Mouse (Mus musculus) heart, embryonic 10.5 days (tissue): ENCODE measurements around the gene Chst11. TPM values are rescaled to one million over a fixed set of nuclear protein-coding genes. Genes with fewer than 3 reads are reported as not detected.
A peak's percentile ranks its signal among the peaks of the same experiment; 100 is the strongest.

Experiments
- DNase-seq: peaks from one replicate; pipeline ENCODE4 v3.0.0-alpha.2; 2017; ENCODE audit warnings: low spot score
- H3K27ac ChIP-seq: fragments of 300-500 bp; sonication (generic); 2 replicates; pipeline ENCODE4 v1.5.1; 2016; ENCODE audit warnings: mild to moderate bottlenecking
- H3K27me3 ChIP-seq: fragments of 300-500 bp; sonication (generic); 2 replicates; pipeline ENCODE4 v1.6.1; 2016; ENCODE audit warnings: mild to moderate bottlenecking; ENCODE audit not compliant: poor library complexity, insufficient read depth, severe bottlenecking
- H3K36me3 ChIP-seq: fragments of 300-500 bp; sonication (generic); 2 replicates; pipeline ENCODE4 v1.6.1; 2016; ENCODE audit warnings: mild to moderate bottlenecking, moderate library complexity
- H3K4me1 ChIP-seq: fragments of 300-500 bp; sonication (generic); 2 replicates; pipeline ENCODE4 v1.6.1; 2016; ENCODE audit warnings: mild to moderate bottlenecking
- H3K4me3 ChIP-seq: fragments of 300-500 bp; sonication (generic); 2 replicates; pipeline ENCODE4 v1.5.1; 2016; ENCODE audit warnings: mild to moderate bottlenecking, moderate library complexity
- H3K9me3 ChIP-seq: fragments of 300-500 bp; sonication (generic); 2 replicates; pipeline ENCODE4 v1.6.1; 2016; ENCODE audit warnings: mild to moderate bottlenecking, moderate library complexity
- WGBS: fragments of 180-500 bp; shearing (Covaris S2); methylation state at CpG from one replicate; pipeline ENCODE4 v1.1.7; 2016; 5-methylcytosine and 5-hydroxymethylcytosine counted together
- polyA plus RNA-seq: library from polyadenylated mRNA; unstranded; fragments of >200 nt; fragmentation: Nextera tagmentation; extraction: Ambion mirVana; gene quantifications from 2 replicates; pipeline ENCODE4 v1.2.1, GENCODE M21; 2016

Gene Chst11
- polyA plus RNA-seq, 1 experiment from 2014 or later = 1.2 TPM

GRCm38 (mm10) chr10:83210968-83211583 lies 225.8 kb downstream of the Chst11 start:
- no peaks in the 10 kb centered on the region for H3K36me3 ChIP-seq
- peaks cover 7% of the 10 kb centered on the region for H3K4me1 ChIP-seq
- H3K27me3 ChIP-seq = no peaks in the 10 kb centered on the region
- no peak overlapping the region for H3K4me3 ChIP-seq
- no peaks in the 10 kb centered on the region for H3K9me3 ChIP-seq
- DNase-seq = no peak
- 55% methylated on average over 6 of the region's 6 CpGs for WGBS
- H3K27ac ChIP-seq = no peak overlapping the region

- Histone ChIP-seq H3K4me1 (peaks cover 13% of the 10 kb centered on the region), H3K36me3 (no peaks in the 10 kb centered on the region), H3K9me3 (no peaks in the 10 kb centered on the region), H3K27ac (no peak overlapping the region), H3K27me3 (no peaks in the 10 kb centered on the region), H3K4me3 (no peak overlapping the region)
- WGBS = 85% methylated on average over 4 of the region's 4 CpGs
- DNase-seq = no peak
These were observed 227.3 kb downstream of the Chst11 start for GRCm38 (mm10) chr10:83212618-83213017.

GRCm38 (mm10) chr10:83215559-83215958 lies 230.3 kb downstream of the Chst11 start:
- no peaks in the 10 kb centered on the region for H3K27me3 ChIP-seq
- no peak for DNase-seq
- peaks cover 13% of the 10 kb centered on the region for H3K4me1 ChIP-seq
- no peak overlapping the region for H3K27ac ChIP-seq
- H3K36me3 ChIP-seq = no peaks in the 10 kb centered on the region
- H3K4me3 ChIP-seq = no peak overlapping the region
- 69% methylated on average over 5 of the region's 5 CpGs for WGBS
- H3K9me3 ChIP-seq = no peaks in the 10 kb centered on the region

- H3K27ac ChIP-seq = no peak overlapping the region
- no peak overlapping the region for H3K4me3 ChIP-seq
- no peaks in the 10 kb centered on the region for H3K27me3 ChIP-seq
- DNase-seq = no peak
- WGBS = 35% methylated on average over 5 of the region's 5 CpGs
- H3K4me1 ChIP-seq = peaks cover 8% of the 10 kb centered on the region
- H3K9me3 ChIP-seq = no peaks in the 10 kb centered on the region
- H3K36me3 ChIP-seq = no peaks in the 10 kb centered on the region
These were observed 232.0 kb downstream of the Chst11 start for GRCm38 (mm10) chr10:83217256-83217655.

- WGBS = 71% methylated on average over 2 of the region's 2 CpGs
- Histone ChIP-seq H3K27ac (no peak overlapping the region), H3K4me1 (0 out of 2 replicates have a peak, but pooled peaks cover 6% of the 10 kb centered on the region), H3K9me3 (no peaks in the 10 kb centered on the region), H3K27me3 (no peaks in the 10 kb centered on the region), H3K4me3 (no peak overlapping the region), H3K36me3 (no peaks in the 10 kb centered on the region)
- DNase-seq = no peak
These were observed 233.5 kb downstream of the Chst11 start for GRCm38 (mm10) chr10:83218778-83219177.

GRCm38 (mm10) chr10:83219729-83220128 lies 234.4 kb downstream of the Chst11 start:
- peak; percentile 82 for DNase-seq
- Histone ChIP-seq H3K27me3 (no peaks in the 10 kb centered on the region), H3K4me1 (0 out of 2 replicates have a peak, but pooled peaks cover 6% of the 10 kb centered on the region), H3K27ac (no peak overlapping the region), H3K9me3 (no peaks in the 10 kb centered on the region), H3K4me3 (no peak overlapping the region), H3K36me3 (no peaks in the 10 kb centered on the region)
- WGBS = 29% methylated on average over 12 of the region's 12 CpGs

- DNase-seq = no peak
- 0 out of 2 replicates have a peak, but pooled peaks cover 6% of the 10 kb centered on the region for H3K4me1 ChIP-seq
- H3K9me3 ChIP-seq = no peaks in the 10 kb centered on the region
- 85% methylated on average over 10 of the region's 10 CpGs for WGBS
- H3K27ac ChIP-seq = no peak overlapping the region
- H3K4me3 ChIP-seq = no peak overlapping the region
- H3K36me3 ChIP-seq = no peaks in the 10 kb centered on the region
- no peaks in the 10 kb centered on the region for H3K27me3 ChIP-seq
These were observed 234.9 kb downstream of the Chst11 start for GRCm38 (mm10) chr10:83220217-83220616.

- 85% methylated on average over 3 of the region's 3 CpGs for WGBS
- no peaks in the 10 kb centered on the region for H3K36me3 ChIP-seq
- H3K9me3 ChIP-seq = no peaks in the 10 kb centered on the region
- no peak for DNase-seq
- no peak overlapping the region for H3K4me3 ChIP-seq
- H3K4me1 ChIP-seq = 0 out of 2 replicates have a peak, but pooled peaks cover 6% of the 10 kb centered on the region
- no peaks in the 10 kb centered on the region for H3K27me3 ChIP-seq
- H3K27ac ChIP-seq = no peak overlapping the region
These were observed 235.5 kb downstream of the Chst11 start for GRCm38 (mm10) chr10:83220847-83221246.

- DNase-seq = no peak
- Histone ChIP-seq H3K4me1 (0 out of 2 replicates have a peak, but pooled peaks cover 5% of the 10 kb centered on the region), H3K36me3 (no peaks in the 10 kb centered on the region), H3K9me3 (no peaks in the 10 kb centered on the region), H3K4me3 (no peak overlapping the region), H3K27ac (no peak overlapping the region), H3K27me3 (no peaks in the 10 kb centered on the region)
- WGBS = 41% methylated on average over 3 of the region's 3 CpGs
These were observed 239.7 kb downstream of the Chst11 start for GRCm38 (mm10) chr10:83224999-83225398.

GRCm38 (mm10) chr10:83228626-83229025 lies 243.3 kb downstream of the Chst11 start:
- Histone ChIP-seq H3K27ac (no peak overlapping the region), H3K9me3 (no peaks in the 10 kb centered on the region), H3K27me3 (no peaks in the 10 kb centered on the region), H3K4me1 (0 out of 2 replicates have a peak, but pooled peaks cover 5% of the 10 kb centered on the region), H3K4me3 (no peak overlapping the region), H3K36me3 (no peaks in the 10 kb centered on the region)
- 48% methylated on average over 4 of the region's 4 CpGs for WGBS
- no peak for DNase-seq

- DNase-seq = no peak
- Histone ChIP-seq H3K4me1 (0 out of 2 replicates have a peak, but pooled peaks cover 5% of the 10 kb centered on the region), H3K27me3 (peaks cover 2% of the 10 kb centered on the region; the same call in 1 of the 2 replicates), H3K9me3 (no peaks in the 10 kb centered on the region), H3K27ac (no peak overlapping the region), H3K4me3 (no peak overlapping the region), H3K36me3 (no peaks in the 10 kb centered on the region)
- 80% methylated on average over 3 of the region's 3 CpGs for WGBS
These were observed 248.7 kb downstream of the Chst11 start for GRCm38 (mm10) chr10:83233967-83234366.

- Histone ChIP-seq H3K36me3 (no peaks in the 10 kb centered on the region), H3K9me3 (no peaks in the 10 kb centered on the region), H3K27me3 (peaks cover 6% of the 10 kb centered on the region; the same call in 1 of the 2 replicates), H3K4me1 (0 out of 2 replicates have a peak, but pooled peaks cover 5% of the 10 kb centered on the region), H3K27ac (no peak overlapping the region), H3K4me3 (no peak overlapping the region)
- WGBS = 50% methylated on average over 4 of the region's 4 CpGs
- DNase-seq = no peak
These were observed 249.1 kb downstream of the Chst11 start for GRCm38 (mm10) chr10:83234391-83234790.

- no peak overlapping the region for H3K4me3 ChIP-seq
- no peaks in the 10 kb centered on the region for H3K36me3 ChIP-seq
- WGBS = 68% methylated on average over 11 of the region's 11 CpGs
- H3K27ac ChIP-seq = no peak overlapping the region
- DNase-seq = no peak
- no peaks in the 10 kb centered on the region for H3K9me3 ChIP-seq
- H3K4me1 ChIP-seq = peaks cover 18% of the 10 kb centered on the region
- H3K27me3 ChIP-seq = peaks cover 6% of the 10 kb centered on the region; the same call in 1 of the 2 replicates
These were observed 256.9 kb downstream of the Chst11 start for GRCm38 (mm10) chr10:83242106-83242686.
